Mouse (Mus musculus) kidney, adult 2 months (tissue): ENCODE data around the gene Pkp4.

ENCODE experiments used
- CTCF ChIP-seq: fragments of 200-500 bp; conservative IDR thresholded peaks from 2 replicates; pipeline ENCODE4 v1.5.1; 2011; ENCODE audit warnings: low read depth, mild to moderate bottlenecking, control low read depth, low read length, moderate library complexity, mixed read lengths; ENCODE audit not compliant: insufficient read depth, insufficient read length
- POLR2A ChIP-seq: fragments of 200-500 bp; IDR thresholded peaks from one replicate; pipeline ENCODE4 v1.6.1; 2011; ENCODE audit warnings: low read depth, low read length, control low read depth

DNA sequence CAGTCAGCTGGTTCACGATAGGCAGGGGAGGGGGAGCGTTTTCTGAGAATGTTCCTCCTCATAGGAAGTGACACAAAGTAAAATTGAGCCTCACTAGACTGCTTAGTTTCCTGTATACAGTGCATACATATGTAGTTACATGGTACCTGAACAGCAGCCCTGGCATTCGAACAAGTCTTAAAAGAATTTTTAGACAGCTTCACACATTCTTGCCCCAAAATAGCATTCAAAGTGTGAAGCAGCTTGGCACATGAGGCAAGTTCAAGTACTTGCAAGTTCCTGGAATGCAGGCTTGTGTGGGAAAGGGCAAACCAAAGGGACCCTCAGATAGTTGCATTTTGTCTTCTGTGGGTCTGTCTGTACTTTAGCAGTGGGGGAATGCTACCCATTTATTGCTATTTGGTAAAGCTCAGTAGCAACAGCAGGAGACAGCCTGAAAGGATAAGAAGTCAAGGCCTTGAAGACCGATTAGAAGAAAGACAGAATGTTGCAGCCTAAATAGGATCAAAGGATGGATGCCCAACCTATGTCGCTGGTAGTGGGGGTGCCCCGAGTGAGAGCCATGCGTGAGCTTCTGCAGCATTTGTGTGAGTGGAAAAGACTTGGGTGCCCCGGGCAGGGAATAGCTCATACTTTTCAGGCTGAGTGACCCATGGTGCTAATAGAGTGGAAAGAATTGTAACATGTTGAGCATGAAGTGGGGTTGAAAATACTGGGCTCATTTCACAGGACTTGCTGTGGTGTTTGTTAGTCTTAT, 124.3 kb downstream of the Pkp4 start:
- TF ChIP-seq CTCF (no peak), POLR2A (no peak)
